Mouse (Mus musculus) MEL (cell line): ENCODE data around the gene Cacna1c. TPM values are rescaled to one million over a fixed set of nuclear protein-coding genes. Genes with fewer than 3 reads are reported as not detected.

Experiments used
- DNase-seq: peaks from one replicate; pipeline ENCODE4 v3.0.0; 2011; ENCODE audit warnings: low read depth, low spot score
- H3K27ac ChIP-seq: 2 replicates; pipeline ENCODE4 v1.5.1; 2012; ENCODE audit warnings: low read depth, mild to moderate bottlenecking, control low read depth, low read length, moderate library complexity; ENCODE audit not compliant: control insufficient read depth
- H3K27me3 ChIP-seq, 2 experiments: fragments of 150-350 bp in 1 of 2; sonication (generic) in 1 of 2; 2 replicates each; pipeline ENCODE4 v1.6.1; 2012; ENCODE audit warnings: low read length in 2 of 2, mild to moderate bottlenecking in 2 of 2, improper control_type of control experiment in 1 of 2, moderate library complexity in 1 of 2; ENCODE audit not compliant: insufficient read depth in 2 of 2, control insufficient read depth in 1 of 2
- H3K36me3 ChIP-seq, 2 experiments: 2 replicates each; pipeline ENCODE4 v1.6.1; 2012 to 2014; ENCODE audit warnings: low read length in 2 of 2, improper control_type of control experiment in 1 of 2, inconsistent platforms in 1 of 2, mild to moderate bottlenecking in 1 of 2; ENCODE audit not compliant: insufficient read depth in 2 of 2, control insufficient read depth in 1 of 2
- H3K4me1 ChIP-seq, 2 experiments: fragments of 150-350 bp in 1 of 2; sonication (generic) in 1 of 2; 2 replicates each; pipeline ENCODE4 v1.6.1; 2012; ENCODE audit warnings: low read length in 2 of 2, improper control_type of control experiment in 1 of 2, mild to moderate bottlenecking in 1 of 2; ENCODE audit not compliant: insufficient read depth in 2 of 2, control insufficient read depth in 1 of 2
- H3K4me3 ChIP-seq, 2 experiments: fragments of 150-350 bp in 1 of 2; sonication (generic) in 1 of 2; 2 replicates each; pipeline ENCODE4 v1.5.1; 2012; ENCODE audit warnings: low read depth in 2 of 2, low read length in 2 of 2, mild to moderate bottlenecking in 2 of 2, moderate library complexity in 2 of 2, control low read depth in 1 of 2, improper control_type of control experiment in 1 of 2; ENCODE audit not compliant: control insufficient read depth in 1 of 2, insufficient read depth in 1 of 2
- H3K79me2 ChIP-seq: 2 replicates; pipeline ENCODE4 v1.6.1; 2012; ENCODE audit warnings: mild to moderate bottlenecking, low read length, moderate library complexity; ENCODE audit not compliant: control insufficient read depth, poor library complexity, insufficient read depth
- H3K9ac ChIP-seq: 2 replicates; pipeline ENCODE4 v1.6.1; 2012; ENCODE audit warnings: low read depth, mild to moderate bottlenecking, control low read depth, low read length, moderate library complexity; ENCODE audit not compliant: control insufficient read depth, poor library complexity, severe bottlenecking
- H3K9me3 ChIP-seq: fragments of 150-350 bp; sonication (generic); replicated peaks from 2 replicates; pipeline ENCODE4 v1.6.1; 2012; ENCODE audit warnings: mild to moderate bottlenecking, low read length, improper control_type of control experiment, moderate library complexity; ENCODE audit not compliant: insufficient read depth
- BHLHE40 ChIP-seq: IDR thresholded peaks from 2 replicates; pipeline ENCODE4 v1.6.1; 2012; ENCODE audit warnings: low read depth, mild to moderate bottlenecking, inconsistent platforms, low read length, improper control_type of control experiment, borderline replicate concordance
- CHD1 ChIP-seq: IDR thresholded peaks from 2 replicates; pipeline ENCODE4 v1.6.1; 2012; ENCODE audit warnings: low read depth, mild to moderate bottlenecking, inconsistent platforms, low read length, improper control_type of control experiment
- CHD2 ChIP-seq: IDR thresholded peaks from 2 replicates; pipeline ENCODE4 v1.6.1; 2011; ENCODE audit warnings: low read length, improper control_type of control experiment
- CTCF ChIP-seq, 3 experiments: IDR thresholded peaks in 2 of 3; conservative IDR thresholded peaks in 1 of 3; 2 replicates each; pipeline ENCODE4 v1.5.1; 2011 to 2012; ENCODE audit warnings: low read length in 3 of 3, low read depth in 2 of 3, mild to moderate bottlenecking in 2 of 3, improper control_type of control experiment in 1 of 3, inconsistent platforms in 1 of 3, mixed read lengths in 1 of 3, moderate library complexity in 1 of 3; ENCODE audit not compliant: control insufficient read depth in 1 of 3, insufficient read depth in 1 of 3, poor library complexity in 1 of 3, severe bottlenecking in 1 of 3
- E2F4 ChIP-seq: IDR thresholded peaks from 2 replicates; pipeline ENCODE4 v1.6.1; 2011; ENCODE audit warnings: low read depth, low read length, improper control_type of control experiment, borderline replicate concordance
- ELF1 ChIP-seq: IDR thresholded peaks from 2 replicates; pipeline ENCODE4 v1.6.1; 2014; ENCODE audit warnings: low read depth, mild to moderate bottlenecking, inconsistent platforms, low read length, improper control_type of control experiment, moderate library complexity
- EP300 ChIP-seq, 2 experiments: IDR thresholded peaks; 2 replicates each; pipeline ENCODE4 v1.6.1; 2011; ENCODE audit warnings: improper control_type of control experiment in 2 of 2, low read length in 2 of 2, low read depth in 1 of 2, mild to moderate bottlenecking in 1 of 2
- GABPA ChIP-seq: IDR thresholded peaks from 2 replicates; pipeline ENCODE4 v1.6.1; 2012; ENCODE audit warnings: low read depth, mild to moderate bottlenecking, inconsistent platforms, low read length, improper control_type of control experiment, moderate library complexity
- GATA1 ChIP-seq: IDR thresholded peaks from 2 replicates; pipeline ENCODE4 v1.6.1; 2011; ENCODE audit warnings: low read depth, low read length, improper control_type of control experiment
- MAFK ChIP-seq: IDR thresholded peaks from 2 replicates; pipeline ENCODE4 v1.6.1; 2011; ENCODE audit warnings: low read depth, mild to moderate bottlenecking, low read length, improper control_type of control experiment, borderline replicate concordance
- MAZ ChIP-seq: IDR thresholded peaks from 2 replicates; pipeline ENCODE4 v1.6.1; 2012; ENCODE audit warnings: low read depth, mild to moderate bottlenecking, inconsistent platforms, low read length, improper control_type of control experiment
- MEF2A ChIP-seq: IDR thresholded peaks from 2 replicates; pipeline ENCODE4 v1.6.1; 2014; ENCODE audit warnings: low read depth, mild to moderate bottlenecking, inconsistent platforms, low read length, improper control_type of control experiment; ENCODE audit not compliant: poor library complexity, insufficient replicate concordance, severe bottlenecking; ENCODE audit errors: extremely low read depth
- MXI1 ChIP-seq: IDR thresholded peaks from 2 replicates; pipeline ENCODE4 v1.6.1; 2011; ENCODE audit warnings: mild to moderate bottlenecking, low read depth, low read length, improper control_type of control experiment
- MYC ChIP-seq: IDR thresholded peaks from 2 replicates; pipeline ENCODE4 v1.6.1; 2011; ENCODE audit warnings: low read depth, mild to moderate bottlenecking, low read length, improper control_type of control experiment, moderate library complexity
- POLR2A ChIP-seq, 2 experiments: IDR thresholded peaks; 2 replicates each; pipeline ENCODE4 v1.6.1; 2011 to 2012; ENCODE audit warnings: low read length in 2 of 2, mild to moderate bottlenecking in 2 of 2, control low read depth in 1 of 2, improper control_type of control experiment in 1 of 2, low read depth in 1 of 2, moderate library complexity in 1 of 2; ENCODE audit not compliant: control insufficient read depth in 1 of 2, insufficient read depth in 1 of 2, poor library complexity in 1 of 2
- RAD21 ChIP-seq: IDR thresholded peaks from 2 replicates; pipeline ENCODE4 v1.6.1; 2011; ENCODE audit warnings: mild to moderate bottlenecking, low read depth, low read length, improper control_type of control experiment
- SIN3A ChIP-seq: IDR thresholded peaks from 2 replicates; pipeline ENCODE4 v1.6.1; 2012; ENCODE audit warnings: low read length, improper control_type of control experiment, inconsistent platforms
- SMC3 ChIP-seq: IDR thresholded peaks from 2 replicates; pipeline ENCODE4 v1.6.1; 2011; ENCODE audit warnings: low read depth, low read length, improper control_type of control experiment
- TAL1 ChIP-seq: IDR thresholded peaks from 2 replicates; pipeline ENCODE4 v1.6.1; 2012; ENCODE audit warnings: mild to moderate bottlenecking, inconsistent platforms, low read length, moderate library complexity, mixed read lengths
- TCF12 ChIP-seq: IDR thresholded peaks from 2 replicates; pipeline ENCODE4 v1.6.1; 2014; ENCODE audit warnings: low read depth, mild to moderate bottlenecking, inconsistent platforms, low read length, improper control_type of control experiment, moderate library complexity
- USF1 ChIP-seq: IDR thresholded peaks from 2 replicates; pipeline ENCODE4 v1.6.1; 2014; ENCODE audit warnings: low read depth, mild to moderate bottlenecking, inconsistent platforms, low read length, improper control_type of control experiment, moderate library complexity
- USF2 ChIP-seq, 2 experiments: IDR thresholded peaks; 2 replicates each; pipeline ENCODE4 v1.6.1; 2011 to 2012; ENCODE audit warnings: improper control_type of control experiment in 2 of 2, low read length in 2 of 2, borderline replicate concordance in 1 of 2, inconsistent platforms in 1 of 2, low read depth in 1 of 2, mild to moderate bottlenecking in 1 of 2; ENCODE audit not compliant: insufficient read depth in 1 of 2
- ZMIZ1 ChIP-seq: IDR thresholded peaks from 2 replicates; pipeline ENCODE4 v1.6.1; 2012; ENCODE audit warnings: low read depth, mild to moderate bottlenecking, inconsistent platforms, low read length, improper control_type of control experiment, moderate library complexity
- ZNF384 ChIP-seq: IDR thresholded peaks from 2 replicates; pipeline ENCODE4 v1.6.1; 2012; ENCODE audit warnings: low read depth, mild to moderate bottlenecking, inconsistent platforms, low read length, improper control_type of control experiment
- polyA plus RNA-seq, 2 experiments: library from polyadenylated mRNA; stranded (reverse) in 1 of 2; unstranded in 1 of 2; fragments of >175 nt in 1 of 2; fragments of >200 nt in 1 of 2; gene quantifications; 2 replicates each; pipeline versions ENCODE4 v1.2.1 to v1.2.4; 2012; ENCODE audit warnings: low replicate concordance in 2 of 2, low read depth in 1 of 2; ENCODE audit not compliant: insufficient read length in 2 of 2, insufficient read depth in 1 of 2, missing spikeins in 1 of 2
- total RNA-seq: library from RNA; depleted of rRNA; stranded (reverse); fragments of 300-350 nt; gene quantifications from 2 replicates; pipeline ENCODE4 v1.2.3, GENCODE M21; 2012

The Cacna1c gene
- total and polyA plus RNA-seq, 3 experiments, result 3.4 to 4.4 TPM; not detected in 1

DNA sequence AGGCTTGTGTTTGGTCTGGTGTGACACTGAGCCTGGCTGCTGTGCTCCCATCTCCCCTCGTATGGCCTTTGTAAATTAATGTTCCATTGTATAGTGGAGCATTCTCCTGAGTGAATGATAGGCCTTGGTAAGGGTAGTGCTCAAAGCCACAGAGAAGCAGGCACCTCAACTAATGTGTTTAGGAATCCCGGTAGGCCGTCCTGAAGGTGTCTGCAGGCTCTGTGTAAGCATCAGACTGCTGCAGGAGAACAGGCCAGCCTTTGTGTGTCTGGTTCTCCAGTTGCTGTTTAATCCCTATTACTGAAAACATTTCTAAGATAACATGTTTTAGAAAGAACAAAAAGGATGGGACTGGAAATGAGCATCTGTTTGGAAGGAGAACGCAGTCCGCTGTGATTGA is 22.4 kb upstream of the Cacna1c start:
- no peak for TF ChIP-seq CHD2
- no peak for TF ChIP-seq POLR2A (IDR thresholded peaks at IDR 0.05; ENCODE audit: control insufficient read depth in 1 of 2, insufficient read depth in 1 of 2, low read depth in 1 of 2, low read length in 2 of 2, poor library complexity in 1 of 2)
- TF ChIP-seq TCF12, result no peak
- TF ChIP-seq USF2 (IDR thresholded peaks at IDR 0.05; ENCODE audit: borderline replicate concordance in 1 of 2, insufficient read depth in 1 of 2, low read depth in 1 of 2, low read length in 2 of 2), result no peak
- TF ChIP-seq MAZ, result no peak
- TF ChIP-seq MYC, result no peak
- no peak for TF ChIP-seq E2F4
- no peak for TF ChIP-seq SIN3A
- TF ChIP-seq MEF2A, result no peak
- no peak for TF ChIP-seq BHLHE40
- TF ChIP-seq SMC3, result no peak
- Histone ChIP-seq H3K27me3 (no peaks in the 10 kb centered on the region), H3K4me3 (no peak overlapping the region), H3K9me3 (no peaks in the 10 kb centered on the region), H3K36me3 (peaks cover 0 to 4% of the 10 kb centered on the region in 2 experiments; a peak in 1 of 4 replicates), H3K27ac (no peak overlapping the region), H3K79me2 (no peaks in the 10 kb centered on the region), H3K4me1 (no peaks in the 10 kb centered on the region), H3K9ac (no peak overlapping the region)
- no peak for DNase-seq

DNA sequence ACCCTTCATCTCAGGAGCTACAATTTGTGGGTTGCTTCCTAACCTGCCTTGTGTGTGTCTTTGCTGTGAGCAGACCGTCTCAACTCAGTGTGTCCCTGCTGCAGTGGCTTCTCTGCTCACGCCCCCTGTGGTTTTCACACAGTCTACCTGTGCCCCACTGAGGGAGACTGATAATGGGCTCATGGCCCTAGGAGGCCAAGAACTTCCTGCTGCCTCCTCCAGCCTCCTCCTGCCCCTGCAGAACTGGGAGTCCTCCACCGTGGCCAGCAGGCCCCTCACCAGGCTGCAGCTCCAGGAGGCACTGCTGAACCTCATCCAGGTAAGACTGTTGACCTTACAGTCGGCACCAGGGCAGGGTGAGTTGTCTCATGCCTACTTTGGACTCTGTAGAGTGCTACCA is 21.4 kb upstream of the Cacna1c start:
- Histone ChIP-seq H3K9ac (no peak overlapping the region), H3K4me3 (no peak overlapping the region), H3K4me1 (no peaks in the 10 kb centered on the region), H3K9me3 (no peaks in the 10 kb centered on the region), H3K79me2 (no peaks in the 10 kb centered on the region), H3K27me3 (no peaks in the 10 kb centered on the region), H3K36me3 (peaks cover 0 to 7% of the 10 kb centered on the region in 2 experiments; a peak in 1 of 4 replicates), H3K27ac (no peak overlapping the region)
- no peak for DNase-seq
- no peak for TF ChIP-seq EP300 (IDR thresholded peaks at IDR 0.05; ENCODE audit: low read depth in 1 of 2, low read length in 2 of 2)
- no peak for TF ChIP-seq GABPA
- TF ChIP-seq RAD21, result no peak
- TF ChIP-seq ELF1, result no peak
- no peak for TF ChIP-seq CTCF (IDR thresholded peaks at IDR 0.05 in 2 of 3, conservative IDR thresholded peaks at IDR 0.05 in 1 of 3; ENCODE audit: control insufficient read depth in 1 of 3, insufficient read depth in 1 of 3, low read depth in 2 of 3, low read length in 3 of 3, poor library complexity in 1 of 3, severe bottlenecking in 1 of 3)
- no peak for TF ChIP-seq USF1
- no peak for TF ChIP-seq CHD1
- no peak for TF ChIP-seq TAL1
- TF ChIP-seq ZMIZ1, result no peak
- no peak for TF ChIP-seq MXI1
- TF ChIP-seq MAFK, result no peak
- TF ChIP-seq CHD2, result no peak
- no peak for TF ChIP-seq MAZ
- TF ChIP-seq SIN3A, result no peak
- no peak for TF ChIP-seq ZNF384
- TF ChIP-seq E2F4, result no peak
- TF ChIP-seq GATA1, result no peak
